Mouse (Mus musculus): ENCODE data around the gene Syndig1. TPM values are rescaled to one million over a fixed set of nuclear protein-coding genes. Genes with fewer than 3 reads are reported as not detected.

Gene Syndig1
- not detected for total RNA-seq (2021)
- long read RNA-seq, experiment 1, result 0 reads
- long read RNA-seq, experiment 2, result 0 reads

DNA sequence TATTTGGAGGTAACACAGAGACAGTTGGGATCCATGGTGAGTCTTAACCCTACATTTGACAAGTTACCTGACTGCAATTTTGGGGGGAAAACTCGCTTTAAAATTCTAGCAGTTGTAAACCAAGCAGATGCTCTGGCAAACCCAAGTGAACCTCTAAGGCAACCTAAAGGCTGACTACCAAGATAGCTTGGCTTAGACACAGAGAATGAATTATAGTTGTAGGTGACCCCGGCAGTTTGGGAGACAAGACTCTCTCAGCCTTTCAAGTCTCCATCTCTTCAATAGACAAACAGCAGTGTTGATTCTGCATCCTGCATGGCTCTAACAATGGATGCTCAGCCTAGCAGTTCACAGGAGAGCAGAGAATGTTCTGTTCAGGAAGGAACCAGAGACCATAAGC is at the start of gene Syndig1:
Gene Syndig1, plus strand, starts transcription at position 301 of the 400 bp plus-strand sequence.
- no peak for TF ChIP-seq CTCF (IDR thresholded peaks at IDR 0.05)
- Histone ChIP-seq H3K4me3 (no peak within 1 kb of the TSS), H3K27ac (no peak within 1 kb of the TSS)
- no peak for DNase-seq
- intact Hi-C loops (cut with DNase I), result no loop called here

GRCm38 (mm10) chr2:149798613-149799012 is 30.4 kb upstream of the Syndig1 start:
- H3K27ac ChIP-seq, result no peak overlapping the region
- no peak for TF ChIP-seq CTCF (IDR thresholded peaks at IDR 0.05)
- intact Hi-C loops (cut with DNase I), result no loop called here
- H3K4me3 ChIP-seq, result no peak overlapping the region
- DNase-seq, result no peak

DNA sequence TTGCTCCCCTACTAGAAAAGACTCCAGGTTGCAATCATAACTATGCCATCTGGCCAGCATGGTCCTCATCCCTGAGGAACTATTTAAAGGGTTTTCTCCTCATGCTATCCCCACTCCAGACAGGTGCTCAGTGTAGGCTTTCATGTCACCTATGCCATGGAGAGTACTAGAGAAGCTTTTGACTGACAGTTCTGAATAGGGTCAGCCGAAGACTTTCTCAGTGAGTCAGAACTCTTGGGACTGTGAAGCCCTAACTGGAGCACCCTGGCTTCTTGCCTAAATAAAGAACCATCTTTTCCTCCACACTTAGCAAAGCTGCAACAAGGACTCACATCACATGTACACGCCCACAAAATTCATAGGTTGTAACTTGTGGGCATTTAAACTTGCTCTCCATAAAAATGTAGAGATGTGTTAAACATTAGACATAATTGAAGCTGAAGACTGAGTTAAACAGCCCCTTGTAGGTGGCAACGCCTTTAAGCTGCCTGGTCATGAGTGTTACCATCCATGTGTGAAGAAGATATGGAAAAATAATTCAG is 24.3 kb upstream of the Syndig1 start:
- Histone ChIP-seq H3K4me3 (no peak overlapping the region), H3K27ac (no peak overlapping the region)
- DNase-seq, result no peak
- TF ChIP-seq CTCF (IDR thresholded peaks at IDR 0.05), result no peak
- intact Hi-C loops (cut with DNase I), result no loop called here

- H3K4me3 ChIP-seq, result no peak overlapping the region
- TF ChIP-seq CTCF (IDR thresholded peaks at IDR 0.05), result no peak
- intact Hi-C loops (cut with DNase I), result no loop called here
- no peak overlapping the region for H3K27ac ChIP-seq
- no peak for DNase-seq
These were observed 23.8 kb upstream of the Syndig1 start for GRCm38 (mm10) chr2:149805256-149805655.

DNA sequence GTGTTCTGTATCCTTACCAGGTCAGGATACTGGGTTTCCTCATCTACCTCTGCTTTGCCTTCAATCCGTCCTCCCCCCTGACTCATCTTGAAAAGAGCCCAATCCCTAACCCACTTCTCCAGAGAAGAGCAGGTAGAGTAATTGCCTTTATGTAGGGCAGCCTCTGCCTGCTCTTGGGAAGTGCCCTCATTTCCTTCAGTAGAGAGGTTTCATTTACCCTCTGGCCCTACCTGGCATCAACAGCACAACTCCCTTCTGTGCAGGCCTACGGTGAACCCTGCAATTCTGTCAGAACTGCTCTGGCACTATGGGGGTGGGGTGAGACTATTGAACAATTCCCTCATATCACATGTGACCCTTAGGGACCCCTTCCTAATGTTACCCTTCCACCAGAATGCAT is 16.1 kb upstream of the Syndig1 start:
- DNase-seq, result no peak
- no peak overlapping the region for H3K4me3 ChIP-seq
- no peak overlapping the region for H3K27ac ChIP-seq
- intact Hi-C loops (cut with DNase I), result no loop called here
- no peak for TF ChIP-seq CTCF (IDR thresholded peaks at IDR 0.05)

DNA sequence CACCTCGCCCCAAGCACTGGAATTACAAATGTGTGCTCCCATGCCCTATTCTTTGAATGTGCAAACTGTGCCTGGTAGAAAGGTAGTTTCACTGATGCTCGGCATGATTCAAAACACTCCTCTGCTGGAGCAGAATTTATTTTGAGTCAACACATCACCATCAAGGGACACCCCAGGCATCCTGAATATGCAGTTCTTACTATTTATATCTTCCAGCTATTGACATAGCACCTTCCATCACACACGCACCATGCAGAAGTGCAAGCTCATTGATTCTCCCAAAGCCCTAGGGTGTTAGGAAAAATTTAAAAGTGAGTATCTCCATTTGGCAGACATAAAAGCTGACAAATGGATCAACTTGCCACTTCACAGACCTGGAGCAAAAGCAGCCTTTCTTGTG is 10.6 kb upstream of the Syndig1 start:
- no peak overlapping the region for H3K27ac ChIP-seq
- TF ChIP-seq CTCF (IDR thresholded peaks at IDR 0.05), result no peak
- intact Hi-C loops (cut with DNase I), result no loop called here
- no peak for DNase-seq
- H3K4me3 ChIP-seq, result no peak overlapping the region

- no peak for TF ChIP-seq CTCF (IDR thresholded peaks at IDR 0.05)
- Histone ChIP-seq H3K27ac (no peak overlapping the region), H3K4me3 (no peak overlapping the region)
- DNase-seq, result no peak
- intact Hi-C loops (cut with DNase I), result no loop called here
These were observed 9.3 kb upstream of the Syndig1 start for GRCm38 (mm10) chr2:149819751-149820150.

DNA sequence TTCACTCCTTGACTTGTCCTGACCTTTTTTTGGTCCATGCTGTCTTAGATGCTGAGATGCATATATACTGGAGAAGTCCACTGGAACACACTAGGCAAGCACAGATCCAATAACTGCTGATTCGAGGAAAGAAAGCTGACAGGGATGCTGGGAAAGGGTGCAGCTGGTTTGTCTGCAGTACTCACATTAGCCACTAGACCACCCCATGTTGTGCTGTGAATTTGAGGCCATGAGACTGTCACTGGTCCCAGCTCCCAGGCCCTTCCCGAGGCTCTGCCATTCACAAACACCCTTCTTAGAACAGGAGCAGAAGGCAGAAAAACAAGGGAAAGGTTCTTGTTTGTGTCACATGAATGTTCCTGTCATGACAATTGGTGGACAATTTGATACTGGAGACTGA is 8.8 kb upstream of the Syndig1 start:
- no peak overlapping the region for H3K27ac ChIP-seq
- no peak for TF ChIP-seq CTCF (IDR thresholded peaks at IDR 0.05)
- DNase-seq, result no peak
- no peak overlapping the region for H3K4me3 ChIP-seq
- intact Hi-C loops (cut with DNase I), result no loop called here

- no peak for TF ChIP-seq CTCF (IDR thresholded peaks at IDR 0.05)
- H3K4me3 ChIP-seq, result peak overlapping the region; percentile 58
- intact Hi-C loops (cut with DNase I), result no loop called here
- H3K27ac ChIP-seq, result no peak overlapping the region
- no peak for DNase-seq
These were observed 1.0 kb downstream of the Syndig1 start for GRCm38 (mm10) chr2:149829955-149830535.

- Histone ChIP-seq H3K27ac (no peak within 1 kb of the TSS), H3K4me3 (peak within 1 kb of the TSS; percentile 58)
- intact Hi-C loops (cut with DNase I), result no loop called here
- TF ChIP-seq CTCF (IDR thresholded peaks at IDR 0.05), result no peak
- DNase-seq, result peak; percentile 18
These were observed 1.8 kb downstream of the Syndig1 start, which contains the start of gene C530025M09Rik for GRCm38 (mm10) chr2:149830536-149831458. Gene C530025M09Rik (minus strand): TSS chr2:149831213.

DNA sequence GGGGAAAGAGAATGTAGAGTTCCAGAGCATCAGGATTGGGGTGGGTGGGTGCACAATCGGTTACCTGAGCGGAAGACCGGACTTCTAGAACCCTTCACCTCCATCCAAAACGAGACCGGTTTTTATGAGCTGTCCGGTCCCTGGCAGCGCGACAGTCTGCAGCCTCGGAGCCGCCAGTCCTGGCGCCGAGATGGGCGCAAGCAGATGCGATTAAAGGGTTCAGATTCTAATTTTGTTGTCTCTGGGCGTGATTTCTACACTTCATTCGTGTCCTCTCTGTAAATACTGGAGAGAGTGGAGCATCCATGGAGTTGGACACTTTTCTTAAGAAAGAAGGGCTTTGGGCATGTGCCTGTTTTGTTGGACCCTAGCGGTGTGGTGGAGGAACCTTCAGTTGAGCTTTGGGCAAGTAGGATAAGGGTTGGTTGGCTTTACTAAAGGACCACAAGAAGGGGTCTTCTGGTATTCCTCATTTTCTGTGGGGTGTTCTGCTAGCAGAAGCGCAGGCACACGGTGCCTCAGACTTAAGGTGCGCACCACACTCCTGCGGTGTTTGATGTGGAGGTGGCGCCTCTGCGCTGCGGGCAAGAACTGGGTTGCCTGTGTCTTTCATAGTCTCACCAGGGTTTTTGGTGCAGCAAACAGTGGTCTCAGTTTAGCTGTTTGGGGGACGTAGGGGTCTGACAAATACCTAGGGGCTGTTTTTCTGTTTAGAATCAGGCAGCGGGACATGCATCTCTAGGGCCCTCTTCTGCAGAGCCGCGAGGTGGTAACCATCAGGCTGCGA is 2.6 kb downstream of the Syndig1 start:
- DNase-seq, result no peak
- no peak for TF ChIP-seq CTCF (IDR thresholded peaks at IDR 0.05)
- intact Hi-C loops (cut with DNase I), result no loop called here
- H3K4me3 ChIP-seq, result peak overlapping the region; percentile 58
- no peak overlapping the region for H3K27ac ChIP-seq

DNA sequence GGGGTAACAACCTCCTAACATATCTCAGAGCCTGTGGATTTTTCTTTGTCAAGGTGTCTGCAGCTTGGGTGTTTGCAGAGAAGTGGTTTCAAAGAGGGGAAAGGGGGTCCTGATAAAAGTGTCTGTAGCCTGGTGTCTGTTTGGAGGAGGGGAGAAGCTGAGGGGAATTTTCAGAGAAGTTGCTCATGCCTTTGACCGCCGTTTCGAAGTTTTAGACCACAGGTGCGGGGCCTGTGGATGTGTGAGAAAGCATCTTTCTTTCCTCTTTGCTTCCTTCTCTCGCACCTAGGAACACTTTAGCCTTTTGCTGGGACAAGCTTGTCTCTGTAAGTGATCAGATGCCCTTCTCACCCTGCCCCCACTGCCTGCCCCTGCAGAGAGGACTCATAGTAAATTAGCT is 3.3 kb downstream of the Syndig1 start:
- no peak for TF ChIP-seq CTCF (IDR thresholded peaks at IDR 0.05)
- no peak overlapping the region for H3K4me3 ChIP-seq

More for the DNA sequence above, 3.3 kb downstream of the Syndig1 start:
- no peak for DNase-seq
- H3K27ac ChIP-seq, result no peak overlapping the region
- intact Hi-C loops (cut with DNase I), result no loop called here

All from gastrocnemius, adult 2 months (tissue).